Mouse (Mus musculus) inflammation-experienced regulatory T-cells, adult 6 months (primary cell): ENCODE data around the gene Rps6ka4. TPM values are rescaled to one million over a fixed set of nuclear protein-coding genes. Genes with fewer than 3 reads are reported as not detected.

ENCODE experiments used
- polyA plus RNA-seq, 3 experiments: library from polyadenylated mRNA; unstranded; fragments of 100-300 nt; shearing (Covaris generic); gene quantifications; one replicate each; pipeline ENCODE4 v1.2.1; 2017

The Rps6ka4 gene
- polyA plus RNA-seq, 3 experiments from 2014 or later, result 7.4 to 13.5 (median 8.6) TPM

Other genes with a start within 250 kb of the Rps6ka4 start
- gene Ccdc88b, start 17.6 kb upstream of the Rps6ka4 start, polyA plus RNA-seq, result 1 to 10 TPM; 4.4 to 5.8 (median 4.7) TPM
- gene Trmt112, start 69.1 kb upstream of the Rps6ka4 start, polyA plus RNA-seq, result 100 to 1,000 TPM; 143 to 219 (median 200) TPM
- gene Prdx5, start 69.5 kb upstream of the Rps6ka4 start, polyA plus RNA-seq, result 100 to 1,000 TPM; 209 to 245 (median 241) TPM
- gene Esrra, start 81.2 kb upstream of the Rps6ka4 start, polyA plus RNA-seq, result 1 to 10 TPM; 2.3 to 4.4 (median 4.2) TPM
- gene Catsperz, start 84.7 kb upstream of the Rps6ka4 start, polyA plus RNA-seq, result under 1 TPM in 1 of 3 experiments, not detected in 2; 0.59 TPM
- not detected for gene Kcnk4, start 93.9 kb upstream of the Rps6ka4 start, polyA plus RNA-seq
- gene Bad, start 101.2 kb upstream of the Rps6ka4 start, polyA plus RNA-seq, result 10 to 100 TPM; 42.9 to 55.0 (median 47.6) TPM
- 10 to 100 TPM in 1 of 3 experiments, 1 to 10 TPM in 2; 4.6 to 13.0 (median 9.1) TPM for gene Gpr137, start 101.8 kb upstream of the Rps6ka4 start, polyA plus RNA-seq
- gene Ppp1r14b, start 134.3 kb upstream of the Rps6ka4 start, polyA plus RNA-seq, result 10 to 100 TPM; 18.2 to 35.2 (median 29.7) TPM
- 1 to 10 TPM; 2.8 to 4.3 (median 3.6) TPM for gene Plcb3, start 135.8 kb upstream of the Rps6ka4 start, polyA plus RNA-seq
- 100 to 1,000 TPM in 1 of 3 experiments, 10 to 100 TPM in 2; 44.0 to 102 (median 47.1) TPM for gene Fkbp2, start 139.9 kb upstream of the Rps6ka4 start, polyA plus RNA-seq
- gene Vegfb, start 147.0 kb upstream of the Rps6ka4 start, polyA plus RNA-seq, result 1 to 10 TPM; 2.5 to 3.6 (median 3.5) TPM
- 10 to 100 TPM; 34.1 to 59.7 (median 59.0) TPM for gene Dnajc4, start 151.9 kb upstream of the Rps6ka4 start, polyA plus RNA-seq
- gene Nudt22, start 155.5 kb upstream of the Rps6ka4 start, polyA plus RNA-seq, result 10 to 100 TPM; 23.7 to 35.3 (median 33.7) TPM
- gene Trpt1, start 155.5 kb upstream of the Rps6ka4 start, polyA plus RNA-seq, result 10 to 100 TPM in 1 of 3 experiments, 1 to 10 TPM in 2; 6.4 to 12.8 (median 8.2) TPM
- gene Fermt3, start 178.8 kb upstream of the Rps6ka4 start, polyA plus RNA-seq, result 100 to 1,000 TPM; 253 to 288 (median 257) TPM
- gene Stip1, start 199.3 kb upstream of the Rps6ka4 start, polyA plus RNA-seq, result 100 to 1,000 TPM; 104 to 160 (median 120) TPM
- gene Macrod1, start 216.2 kb upstream of the Rps6ka4 start, polyA plus RNA-seq, result 1 to 10 TPM in 2 of 3 experiments, under 1 TPM in 1; 0.99 to 3.1 (median 1.8) TPM